In genomic region chr10:75417363-75418042, GRCm38 (mm10) we compare ENCODE assay signal across 24 mouse cellular contexts. TPM values are rescaled to one million over a fixed set of nuclear protein-coding genes. Genes with fewer than 3 reads are reported as not detected.
A peak's percentile ranks its signal among the peaks of the same experiment; 100 is the strongest.
DNase-seq lines count a peak whose midpoint lies in the region; ATAC-seq and TF ChIP-seq lines count a peak whose summit lies in the region.
"Had no signal": no experiment of that assay in that cellular context is flagged by ENCODE, and none has a peak within 500 bp of the region (broad histone marks: within the 10 kb centered on the region; RNA-seq: fewer than 3 reads in every experiment).

No protein-coding gene starts in this region.

- peak; percentile 37 for DNase-seq in thymus, postnatal 0 days (ENCODE audit: low spot score)
- DNase-seq in thymus, adult 18-20 months: no peak
- DNase-seq in ZHBTc4 (ENCODE audit: low read depth, low spot score): peak; percentile 47
- no peak for DNase-seq in stomach, postnatal 0 days (ENCODE audit: low spot score)
- DNase-seq in Muller cell, postnatal 12 days (ENCODE audit: inconsistent ontology term): no peak
- no peak for DNase-seq in right cerebral cortex, postnatal 25 days
- DNase-seq: adrenal gland, postnatal 14 days; cerebellum, adult 9-10 months; forebrain, postnatal 0 days; gastrocnemius, postnatal 36 days; heart, postnatal 36 days; kidney, postnatal 14 days; right cerebral cortex, postnatal 14 days; thymus, adult 2 months had no signal

- H3K4me1 ChIP-seq in intestine, postnatal 0 days (replicated peaks; ENCODE audit: control insufficient read depth, insufficient read depth, low read length): 0 out of 2 replicates have a peak, but pooled peaks cover under 1% of the 10 kb centered on the region
- H3K4me1 ChIP-seq in intestine, embryonic 16.5 days (ENCODE audit: control insufficient read depth, insufficient read depth, low read length): 0 out of 2 replicates have a peak, but pooled peaks cover 3% of the 10 kb centered on the region
- H3K4me1 ChIP-seq in stomach, postnatal 0 days (replicated peaks; ENCODE audit: control insufficient read depth, insufficient read depth): no peaks in the 10 kb centered on the region
- H3K4me1 ChIP-seq: limb, embryonic 10.5 days had no signal

- H3K36me3 ChIP-seq in intestine, postnatal 0 days (ENCODE audit: control insufficient read depth, insufficient read depth): no peaks in the 10 kb centered on the region
- H3K36me3 ChIP-seq in intestine, embryonic 16.5 days (ENCODE audit: control insufficient read depth, insufficient read depth, low read length): no peaks in the 10 kb centered on the region
- H3K36me3 ChIP-seq in stomach, postnatal 0 days (ENCODE audit: control insufficient read depth, insufficient read depth, low read length): no peaks in the 10 kb centered on the region
- H3K36me3 ChIP-seq: embryonic facial prominence, embryonic 10.5 days; heart, embryonic 12.5 days; limb, embryonic 10.5 days; liver, embryonic 15.5 days; midbrain, embryonic 15.5 days had no signal

- peak; percentile 43 for TF ChIP-seq CTCF in intestine, postnatal 0 days (IDR thresholded peaks at IDR 0.05; ENCODE audit: low read depth)
- TF ChIP-seq CTCF in stomach, postnatal 0 days (IDR thresholded peaks at IDR 0.05; ENCODE audit: low read depth): peak; percentile 29

- H3K27ac ChIP-seq in intestine, postnatal 0 days (ENCODE audit: low read depth, low read length): no peak overlapping the region
- no peak overlapping the region for H3K27ac ChIP-seq in intestine, embryonic 16.5 days (ENCODE audit: low read length)
- H3K27ac ChIP-seq in stomach, postnatal 0 days (replicated peaks): no peak overlapping the region
- H3K27ac ChIP-seq: embryonic facial prominence, embryonic 10.5 days; limb, embryonic 10.5 days; liver, embryonic 15.5 days; macrophage; midbrain, embryonic 15.5 days had no signal

- H3K27me3 ChIP-seq in intestine, postnatal 0 days (replicated peaks; ENCODE audit: control insufficient read depth, insufficient read depth, low read length): no peaks in the 10 kb centered on the region
- no peaks in the 10 kb centered on the region for H3K27me3 ChIP-seq in intestine, embryonic 16.5 days (replicated peaks; ENCODE audit: control insufficient read depth, insufficient read depth, low read length)
- no peaks in the 10 kb centered on the region for H3K27me3 ChIP-seq in stomach, postnatal 0 days (ENCODE audit: control insufficient read depth, insufficient read depth, low read length)
- H3K27me3 ChIP-seq: heart, embryonic 12.5 days; liver, embryonic 15.5 days; midbrain, embryonic 15.5 days had no signal

- WGBS in intestine, postnatal 0 days: 81% methylated on average over 8 of the region's 8 CpGs
- 70% methylated on average over 8 of the region's 8 CpGs for WGBS in intestine, embryonic 16.5 days
- 61% methylated on average over 8 of the region's 8 CpGs for WGBS in stomach, postnatal 0 days

- H3K9me3 ChIP-seq in intestine, postnatal 0 days (ENCODE audit: control insufficient read depth): no peaks in the 10 kb centered on the region
- H3K9me3 ChIP-seq in intestine, embryonic 16.5 days (ENCODE audit: control insufficient read depth, low read length): no peaks in the 10 kb centered on the region
- H3K9me3 ChIP-seq in stomach, postnatal 0 days (ENCODE audit: control insufficient read depth, low read length): no peaks in the 10 kb centered on the region
- H3K9me3 ChIP-seq: embryonic facial prominence, embryonic 10.5 days; heart, embryonic 12.5 days; limb, embryonic 10.5 days; liver, embryonic 15.5 days; midbrain, embryonic 15.5 days had no signal

- no peak for ATAC-seq in intestine, postnatal 0 days
- ATAC-seq in intestine, embryonic 16.5 days: no peak
- no peak for ATAC-seq in stomach, postnatal 0 days (ENCODE audit: low FRiP score, low TSS enrichment)
- ATAC-seq: forebrain, postnatal 0 days; midbrain, embryonic 15.5 days had no signal

- no peak overlapping the region for H3K4me2 ChIP-seq in intestine, postnatal 0 days (replicated peaks; ENCODE audit: low read depth)
- no peak overlapping the region for H3K4me2 ChIP-seq in intestine, embryonic 16.5 days (ENCODE audit: low read depth, low read length)
- no peak overlapping the region for H3K4me2 ChIP-seq in stomach, postnatal 0 days (replicated peaks; ENCODE audit: low read depth)
- H3K4me2 ChIP-seq: heart, embryonic 12.5 days; liver, embryonic 15.5 days; midbrain, embryonic 15.5 days had no signal

- H3K4me3 ChIP-seq in intestine, postnatal 0 days (ENCODE audit: low read depth, low read length): no peak overlapping the region
- H3K4me3 ChIP-seq in intestine, embryonic 16.5 days (ENCODE audit: low read length): no peak overlapping the region
- H3K4me3 ChIP-seq in stomach, postnatal 0 days (ENCODE audit: low read depth, low read length): no peak overlapping the region
- H3K4me3 ChIP-seq: embryonic facial prominence, embryonic 10.5 days; erythroblast, embryonic 14.5 days; heart, embryonic 12.5 days; limb, embryonic 10.5 days; liver, embryonic 15.5 days; midbrain, embryonic 15.5 days had no signal

- TF ChIP-seq EP300 in stomach, postnatal 0 days (optimal IDR thresholded peaks at IDR 0.05): no peak

- H3K9ac ChIP-seq in intestine, postnatal 0 days (ENCODE audit: low read depth, low read length): no peak overlapping the region
- no peak overlapping the region for H3K9ac ChIP-seq in intestine, embryonic 16.5 days (ENCODE audit: low read depth, low read length)
- H3K9ac ChIP-seq in stomach, postnatal 0 days (ENCODE audit: low read length): no peak overlapping the region
- H3K9ac ChIP-seq: forebrain, postnatal 0 days; heart, embryonic 12.5 days; liver, embryonic 15.5 days; midbrain, embryonic 15.5 days had no signal

RNA-seq across cellular contexts. Expression of gene Upb1, which starts 16.6 kb away (rescaled TPM):
- 0.14 and 0.52 TPM in 2 replicates for polyA plus RNA-seq in intestine, postnatal 0 days (2015; fragmentation: Nextera tagmentation; extraction: Ambion mirVana)
- 0.98 and 1.8 TPM in 2 replicates for polyA plus RNA-seq in intestine, embryonic 16.5 days (2015; fragmentation: Nextera tagmentation; extraction: Ambion mirVana)
- 0.42 and 0.55 TPM in 2 replicates for polyA plus RNA-seq in thymus, postnatal 0 days (2015; fragmentation: Nextera tagmentation; extraction: Ambion mirVana)
- 3.8 and 5.3 TPM in 2 replicates for polyA plus RNA-seq in stomach, postnatal 0 days (2015; fragmentation: Nextera tagmentation; extraction: Ambion mirVana)
- polyA plus RNA-seq: erythroblast, embryonic 14.5 days; limb, embryonic 10.5 days; neural tube, embryonic 11.5 days had no signal

Comparison
In these comparisons a context has a peak if more than half of its experiments do, and no peak if none do; other contexts are left out.
1. DNase-seq: peak in thymus, postnatal 0 days (single experiment) and ZHBTc4 (single experiment); none in thymus, adult 18-20 months (0 of 2), stomach, postnatal 0 days (single experiment), Muller cell, postnatal 12 days (single experiment) and right cerebral cortex, postnatal 25 days (single experiment).